Mouse (Mus musculus) stomach, embryonic 16.5 days (tissue): ENCODE measurements at regions not wholly inside any gene's neighbourhood (a gene's known extent, or its start where the extent isn't known, plus 50 kb on each side); places are given as distances from the start of the nearest gene placed in this dataset.

ENCODE experiments used
- ATAC-seq: fragments of 200-750 bp; cut with Nextera tagmentation; 2 replicates; pipeline ENCODE4 v1.8.0; 2017; ENCODE audit warnings: moderate number of reproducible peaks, moderate TSS enrichment; ENCODE audit not compliant: insufficient read depth, low FRiP score
- H3K27ac ChIP-seq: fragments of 300-500 bp; sonication (generic); 2 replicates; pipeline ENCODE4 v1.5.1; 2014; ENCODE audit warnings: low read length
- H3K27me3 ChIP-seq: fragments of 300-500 bp; sonication (generic); 2 replicates; pipeline ENCODE4 v1.6.1; 2014; ENCODE audit warnings: low read length, control low read depth, mixed read lengths; ENCODE audit not compliant: control insufficient read depth, insufficient read depth
- H3K36me3 ChIP-seq: fragments of 300-500 bp; sonication (generic); 2 replicates; pipeline ENCODE4 v1.6.1; 2014; ENCODE audit warnings: low read length; ENCODE audit not compliant: control insufficient read depth, insufficient read depth
- H3K4me1 ChIP-seq: fragments of 300-500 bp; sonication (generic); 2 replicates; pipeline ENCODE4 v1.6.1; 2014; ENCODE audit warnings: low read length, control low read depth, mixed read lengths; ENCODE audit not compliant: control insufficient read depth, insufficient read depth
- H3K4me2 ChIP-seq: fragments of 300-500 bp; sonication (generic); 2 replicates; pipeline ENCODE4 v1.6.1; 2014; ENCODE audit warnings: low read depth, low read length, mixed read lengths
- H3K4me3 ChIP-seq: fragments of 300-500 bp; sonication (generic); replicated peaks from 2 replicates; pipeline ENCODE4 v1.5.1; 2014; ENCODE audit warnings: mild to moderate bottlenecking, low read length
- H3K9ac ChIP-seq: fragments of 300-500 bp; sonication (generic); 2 replicates; pipeline ENCODE4 v1.6.1; 2014; ENCODE audit warnings: low read length
- H3K9me3 ChIP-seq: fragments of 300-500 bp; sonication (generic); replicated peaks from 2 replicates; pipeline ENCODE4 v1.6.1; 2016; ENCODE audit warnings: low read length, control low read depth; ENCODE audit not compliant: control insufficient read depth
- WGBS: fragments of 180-500 bp; shearing (Covaris S2); extraction: QIAGEN DNeasy Blood & Tissue Kit; methylation state at CpG from one replicate; pipeline ENCODE4 v1.1.7; 2014; 5-methylcytosine and 5-hydroxymethylcytosine counted together

- no peak overlapping the region for H3K4me2 ChIP-seq
- H3K27me3 ChIP-seq: no peaks in the 10 kb centered on the region
- H3K9me3 ChIP-seq: no peaks in the 10 kb centered on the region
- peak; percentile 66; the same call in 1 of the 2 replicates for ATAC-seq
- no peak overlapping the region for H3K4me3 ChIP-seq
- H3K36me3 ChIP-seq: no peaks in the 10 kb centered on the region
- no peaks in the 10 kb centered on the region for H3K4me1 ChIP-seq
- H3K27ac ChIP-seq: no peak overlapping the region
- no peak overlapping the region for H3K9ac ChIP-seq
Observed at GRCm38 (mm10) chr2:47263690-47264089, 1550.2 kb upstream of the Acvr2a start.

GRCm38 (mm10) chr2:47265901-47266300 lies 1548.0 kb upstream of the Acvr2a start:
- no peaks in the 10 kb centered on the region for H3K27me3 ChIP-seq
- H3K27ac ChIP-seq: no peak overlapping the region
- no peaks in the 10 kb centered on the region for H3K9me3 ChIP-seq
- H3K4me1 ChIP-seq: no peaks in the 10 kb centered on the region
- H3K4me2 ChIP-seq: no peak overlapping the region
- H3K36me3 ChIP-seq: no peaks in the 10 kb centered on the region
- H3K9ac ChIP-seq: no peak overlapping the region
- 92% methylated on average over 2 of the region's 2 CpGs for WGBS
- ATAC-seq: no peak
- H3K4me3 ChIP-seq: no peak overlapping the region

- Histone ChIP-seq H3K4me1 (no peaks in the 10 kb centered on the region), H3K4me2 (no peak overlapping the region), H3K27ac (no peak overlapping the region), H3K9ac (no peak overlapping the region), H3K4me3 (no peak overlapping the region), H3K36me3 (no peaks in the 10 kb centered on the region), H3K9me3 (no peaks in the 10 kb centered on the region), H3K27me3 (no peaks in the 10 kb centered on the region)
- 20% methylated on average over 3 of the region's 3 CpGs for WGBS
- no peak for ATAC-seq
Observed at GRCm38 (mm10) chr2:47295546-47295945, 1518.4 kb upstream of the Acvr2a start.

GRCm38 (mm10) chr2:47302056-47302455 lies 1511.9 kb upstream of the Acvr2a start:
- no peak overlapping the region for H3K27ac ChIP-seq
- H3K4me3 ChIP-seq: no peak overlapping the region
- 82% methylated on average over 6 of the region's 6 CpGs for WGBS
- no peak overlapping the region for H3K9ac ChIP-seq
- ATAC-seq: no peak
- H3K36me3 ChIP-seq: no peaks in the 10 kb centered on the region
- H3K4me2 ChIP-seq: no peak overlapping the region
- no peaks in the 10 kb centered on the region for H3K4me1 ChIP-seq
- H3K27me3 ChIP-seq: no peaks in the 10 kb centered on the region
- no peaks in the 10 kb centered on the region for H3K9me3 ChIP-seq

- 53% methylated on average over 1 of the region's 1 CpGs for WGBS
Observed at GRCm38 (mm10) chr2:47330574-47330973, 1483.3 kb upstream of the Acvr2a start.

GRCm38 (mm10) chr2:47334406-47335113 lies 1479.3 kb upstream of the Acvr2a start:
- Histone ChIP-seq H3K9ac (no peak overlapping the region), H3K9me3 (no peaks in the 10 kb centered on the region), H3K36me3 (no peaks in the 10 kb centered on the region), H3K27ac (no peak overlapping the region), H3K27me3 (no peaks in the 10 kb centered on the region), H3K4me1 (no peaks in the 10 kb centered on the region), H3K4me3 (no peak overlapping the region), H3K4me2 (no peak overlapping the region)
- no peak for ATAC-seq
- 35% methylated on average over 8 of the region's 8 CpGs for WGBS

More at GRCm38 (mm10) chr2:47330574-47330973, 1483.3 kb upstream of the Acvr2a start:
- no peaks in the 10 kb centered on the region for H3K27me3 ChIP-seq
- H3K4me3 ChIP-seq: no peak overlapping the region
- no peaks in the 10 kb centered on the region for H3K9me3 ChIP-seq
- ATAC-seq: no peak
- no peaks in the 10 kb centered on the region for H3K36me3 ChIP-seq
- H3K9ac ChIP-seq: no peak overlapping the region
- H3K4me1 ChIP-seq: no peaks in the 10 kb centered on the region
- H3K27ac ChIP-seq: no peak overlapping the region
- H3K4me2 ChIP-seq: no peak overlapping the region

GRCm38 (mm10) chr2:47363476-47363875 lies 1450.4 kb upstream of the Acvr2a start:
- 86% methylated on average over 1 of the region's 1 CpGs for WGBS
- Histone ChIP-seq H3K4me1 (no peaks in the 10 kb centered on the region), H3K27ac (no peak overlapping the region), H3K36me3 (no peaks in the 10 kb centered on the region), H3K9ac (no peak overlapping the region), H3K27me3 (no peaks in the 10 kb centered on the region), H3K4me2 (no peak overlapping the region), H3K9me3 (no peaks in the 10 kb centered on the region), H3K4me3 (no peak overlapping the region)
- ATAC-seq: no peak

- no peaks in the 10 kb centered on the region for H3K9me3 ChIP-seq
- H3K4me1 ChIP-seq: no peaks in the 10 kb centered on the region
- no peak overlapping the region for H3K4me2 ChIP-seq
- H3K36me3 ChIP-seq: no peaks in the 10 kb centered on the region
- no peak for ATAC-seq
- no peak overlapping the region for H3K27ac ChIP-seq
- no peak overlapping the region for H3K4me3 ChIP-seq
- no peak overlapping the region for H3K9ac ChIP-seq
- H3K27me3 ChIP-seq: no peaks in the 10 kb centered on the region
Observed at GRCm38 (mm10) chr2:47368296-47368695, 1445.6 kb upstream of the Acvr2a start.
